Mouse (Mus musculus) v-Abl transformed pro-B cells (cell line): Measurements from ENCODE around the gene Gtf3c6.

ENCODE experiments used
- in situ Hi-C, 2 experiments: fragments of 400-800 bp; cut with MboI; formaldehyde crosslinking; loops; one replicate each; pipeline ENCODE4 v1.15.1; 2025; ENCODE audit not compliant: unreplicated experiment in 2 of 2

The Gtf3c6 gene

GRCm38 (mm10) chr10:40257414-40258255, at the start of gene Gtf3c6:
Gtf3c6 (minus strand) TSS chr10:40258108.
- in situ Hi-C loops: loop anchor here (5.0 to 25.0 kb wide), 8 partner anchors 45 to 1047 kb away; partner anchors contain the start of genes Ak9 (in 1 of the 2), Amd1 (in 1 of the 2), Cdc40 (in 1 of the 2) and Fig4 (in 1 of the 2)

- in situ Hi-C loops: loop anchor here in 1 of 2 experiments (5.0 kb wide), 1 partner anchor 41 kb away; no protein-coding TSS in a partner anchor
These were observed 48.1 kb upstream of the Gtf3c6 start for GRCm38 (mm10) chr10:40305989-40306388.

- in situ Hi-C loops: loop anchor here in 1 of 2 experiments (5.0 kb wide), 2 partner anchors 45 kb away; partner anchors contain the start of gene Gtf3c6
These were observed 44.5 kb upstream of the Gtf3c6 start, which contains the start of gene Amd1 for GRCm38 (mm10) chr10:40302140-40302985. Amd1 (minus strand) TSS chr10:40302186.

GRCm38 (mm10) chr10:40301181-40302075, 43.5 kb upstream of the Gtf3c6 start:
- in situ Hi-C loops: loop anchor here in 1 of 2 experiments (5.0 kb wide), 2 partner anchors 44 to 46 kb away; partner anchors contain the start of gene Gtf3c6

- in situ Hi-C loops: loop anchor here in 1 of 2 experiments (5.0 kb wide), 2 partner anchors 43 to 47 kb away; partner anchors contain the start of gene Gtf3c6
These were observed 42.8 kb upstream of the Gtf3c6 start for GRCm38 (mm10) chr10:40300648-40301171.

- in situ Hi-C loops: no loop called here
These were observed 34.7 kb upstream of the Gtf3c6 start for GRCm38 (mm10) chr10:40292640-40293039.

- in situ Hi-C loops: no loop called here
These were observed 28.9 kb upstream of the Gtf3c6 start for GRCm38 (mm10) chr10:40286767-40287166.

GRCm38 (mm10) chr10:40285571-40285970, 27.7 kb upstream of the Gtf3c6 start:
- in situ Hi-C loops: no loop called here

- in situ Hi-C loops: no loop called here
These were observed 27.1 kb upstream of the Gtf3c6 start for GRCm38 (mm10) chr10:40284997-40285396.

- in situ Hi-C loops: no loop called here
These were observed 26.4 kb upstream of the Gtf3c6 start for GRCm38 (mm10) chr10:40284179-40284831.

- in situ Hi-C loops: no loop called here
These were observed 25.7 kb upstream of the Gtf3c6 start for GRCm38 (mm10) chr10:40283636-40284035.

- in situ Hi-C loops: no loop called here
These were observed 23.7 kb upstream of the Gtf3c6 start for GRCm38 (mm10) chr10:40281565-40281964.

- in situ Hi-C loops: no loop called here
These were observed 20.4 kb upstream of the Gtf3c6 start for GRCm38 (mm10) chr10:40278317-40278716.

- in situ Hi-C loops: no loop called here
These were observed 18.1 kb upstream of the Gtf3c6 start for GRCm38 (mm10) chr10:40275991-40276390.

- in situ Hi-C loops: loop anchor here (25.0 kb wide), 3 partner anchors 563 to 1013 kb away; partner anchors contain the start of genes Cdc40 (in 1 of the 2) and Wasf1 (in 1 of the 2)
These were observed 16.0 kb upstream of the Gtf3c6 start for GRCm38 (mm10) chr10:40273938-40274337.

- in situ Hi-C loops: loop anchor here (25.0 kb wide), 3 partner anchors 566 to 1016 kb away; partner anchors contain the start of genes Cdc40 (in 1 of the 2) and Wasf1 (in 1 of the 2)
These were observed 13.3 kb upstream of the Gtf3c6 start for GRCm38 (mm10) chr10:40271216-40271615.

GRCm38 (mm10) chr10:40264920-40265319, 7.0 kb upstream of the Gtf3c6 start:
- in situ Hi-C loops: loop anchor here (25.0 kb wide), 3 partner anchors 572 to 1022 kb away; partner anchors contain the start of genes Cdc40 (in 1 of the 2) and Wasf1 (in 1 of the 2)

GRCm38 (mm10) chr10:40263691-40264090, 5.8 kb upstream of the Gtf3c6 start:
- in situ Hi-C loops: loop anchor here (25.0 kb wide), 3 partner anchors 574 to 1024 kb away; partner anchors contain the start of genes Cdc40 (in 1 of the 2) and Wasf1 (in 1 of the 2)
